Mouse (Mus musculus): Measurements from ENCODE around the gene Ccr6. TPM values are rescaled to one million over a fixed set of nuclear protein-coding genes. Genes with fewer than 3 reads are reported as not detected.
"Not testable (repeated sequence)": the region's sequence is repeated elsewhere in the genome, so short reads cannot be mapped to it uniquely, and the experiment has no call there.

Ccr6 gene
- polyA plus RNA-seq, 1 experiment from 2014 or later: 1.1 TPM

DNA sequence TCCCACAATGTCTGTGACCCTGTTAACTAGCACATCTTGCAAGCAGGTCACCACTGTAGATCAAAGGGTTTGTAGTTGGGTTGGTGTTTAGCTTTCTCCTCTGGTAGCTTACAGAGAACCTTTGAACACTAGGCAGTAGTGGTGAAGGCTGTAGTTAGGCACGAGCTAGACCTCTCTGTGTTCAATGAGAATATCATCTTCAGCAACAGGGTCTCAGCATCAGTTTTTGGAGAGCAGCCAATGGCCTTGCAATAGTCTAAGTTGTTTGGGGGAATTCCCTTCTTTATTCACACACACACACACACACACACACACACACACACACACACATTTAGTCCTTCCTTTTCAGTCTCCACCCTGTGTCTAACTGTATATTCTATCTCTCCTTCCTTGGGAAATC lies 32.4 kb upstream of the Ccr6 start:
- no peak for TF ChIP-seq EP300 (IDR thresholded peaks at IDR 0.05; ENCODE audit: low read depth)
- Histone ChIP-seq H3K27ac (ENCODE audit: low read depth) (no peak overlapping the region), H3K9me3 (ENCODE audit: low read length) (no peaks in the 10 kb centered on the region), H3K27me3 (ENCODE audit: insufficient read depth, low read length) (no peaks in the 10 kb centered on the region), H3K4me3 (ENCODE audit: low read depth, low read length) (no peak overlapping the region), H3K4me1 (ENCODE audit: insufficient read depth) (no peaks in the 10 kb centered on the region), H3K9ac (replicated peaks) (no peak overlapping the region), H3K36me3 (replicated peaks; ENCODE audit: insufficient read depth, low read length) (no peaks in the 10 kb centered on the region), H3K4me2 (ENCODE audit: low read depth, low read length) (no peak overlapping the region)
- WGBS (ENCODE audit: insufficient replicate concordance): 67% methylated on average over 1 of the region's 1 CpGs
- DNase-seq (no peak), ATAC-seq (no peak)

GRCm38 (mm10) chr17:8205221-8205631 lies 30.6 kb upstream of the Ccr6 start:
- H3K36me3 ChIP-seq (replicated peaks; ENCODE audit: insufficient read depth, low read length); H3K4me3 ChIP-seq (ENCODE audit: low read depth, low read length); H3K4me1 ChIP-seq (ENCODE audit: insufficient read depth); H3K27me3 ChIP-seq (ENCODE audit: insufficient read depth, low read length); DNase-seq; H3K9ac ChIP-seq (replicated peaks); H3K4me2 ChIP-seq (ENCODE audit: low read depth, low read length); H3K27ac ChIP-seq (ENCODE audit: low read depth); ATAC-seq; H3K9me3 ChIP-seq (ENCODE audit: low read length): not testable (repeated sequence)
- WGBS (ENCODE audit: insufficient replicate concordance): 65% methylated on average over 1 of the region's 1 CpGs

GRCm38 (mm10) chr17:8206691-8207090 lies 29.2 kb upstream of the Ccr6 start:
- Histone ChIP-seq H3K9ac (replicated peaks) (no peak overlapping the region), H3K27ac (ENCODE audit: low read depth) (no peak overlapping the region), H3K9me3 (ENCODE audit: low read length) (no peaks in the 10 kb centered on the region), H3K36me3 (replicated peaks; ENCODE audit: insufficient read depth, low read length) (no peaks in the 10 kb centered on the region), H3K27me3 (ENCODE audit: insufficient read depth, low read length) (no peaks in the 10 kb centered on the region), H3K4me2 (ENCODE audit: low read depth, low read length) (no peak overlapping the region), H3K4me1 (ENCODE audit: insufficient read depth) (0 out of 2 replicates have a peak, but pooled peaks cover 3% of the 10 kb centered on the region), H3K4me3 (ENCODE audit: low read depth, low read length) (no peak overlapping the region)
- no peak for DNase-seq
- TF ChIP-seq EP300 (IDR thresholded peaks at IDR 0.05; ENCODE audit: low read depth): no peak
- TF ChIP-seq CTCF (IDR thresholded peaks at IDR 0.05; ENCODE audit: low read depth): no peak
- no peak for ATAC-seq
- 59% methylated on average over 5 of the region's 5 CpGs for WGBS (ENCODE audit: insufficient replicate concordance)

DNA sequence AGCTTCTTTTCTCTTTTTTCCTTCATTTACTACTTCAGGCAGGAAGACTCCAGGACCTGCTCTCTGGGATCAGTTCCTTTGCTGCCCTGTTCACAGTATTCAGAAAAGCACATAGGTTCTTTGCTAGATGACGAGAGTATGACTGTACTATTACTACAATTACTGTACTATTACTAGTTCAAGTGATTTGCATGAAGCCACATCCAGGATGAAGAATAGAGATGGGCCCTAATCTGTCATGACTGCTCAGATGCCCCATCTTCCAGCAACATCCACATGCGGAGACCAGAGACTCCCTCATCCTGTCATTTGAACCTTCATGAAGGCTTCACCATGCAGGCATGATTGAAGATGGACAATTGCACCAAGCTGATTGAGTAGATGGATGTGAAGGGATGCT lies 26.1 kb upstream of the Ccr6 start:
- no peak for ATAC-seq
- Histone ChIP-seq H3K27me3 (ENCODE audit: insufficient read depth, low read length) (no peaks in the 10 kb centered on the region), H3K4me3 (ENCODE audit: low read depth, low read length) (no peak overlapping the region), H3K36me3 (replicated peaks; ENCODE audit: insufficient read depth, low read length) (no peaks in the 10 kb centered on the region), H3K9ac (replicated peaks) (no peak overlapping the region), H3K4me2 (ENCODE audit: low read depth, low read length) (no peak overlapping the region), H3K4me1 (ENCODE audit: insufficient read depth) (0 out of 2 replicates have a peak, but pooled peaks cover 3% of the 10 kb centered on the region), H3K9me3 (ENCODE audit: low read length) (no peaks in the 10 kb centered on the region), H3K27ac (ENCODE audit: low read depth) (no peak overlapping the region)
- no peak for DNase-seq
- WGBS (ENCODE audit: insufficient replicate concordance): 87% methylated on average over 2 of the region's 2 CpGs
- TF ChIP-seq CTCF (IDR thresholded peaks at IDR 0.05; ENCODE audit: low read depth) (no peak), EP300 (IDR thresholded peaks at IDR 0.05; ENCODE audit: low read depth) (no peak)

GRCm38 (mm10) chr17:8210170-8210569 lies 25.7 kb upstream of the Ccr6 start:
- H3K4me2 ChIP-seq (ENCODE audit: low read depth, low read length): no peak overlapping the region
- H3K4me1 ChIP-seq (ENCODE audit: insufficient read depth): 0 out of 2 replicates have a peak, but pooled peaks cover 3% of the 10 kb centered on the region
- H3K27ac ChIP-seq (ENCODE audit: low read depth): no peak overlapping the region
- H3K36me3 ChIP-seq (replicated peaks; ENCODE audit: insufficient read depth, low read length): no peaks in the 10 kb centered on the region
- TF ChIP-seq EP300 (IDR thresholded peaks at IDR 0.05; ENCODE audit: low read depth) (no peak), CTCF (IDR thresholded peaks at IDR 0.05; ENCODE audit: low read depth) (no peak)
- no peak for DNase-seq
- no peak for ATAC-seq
- 57% methylated on average over 3 of the region's 3 CpGs for WGBS (ENCODE audit: insufficient replicate concordance)
- no peaks in the 10 kb centered on the region for H3K27me3 ChIP-seq (ENCODE audit: insufficient read depth, low read length)
- no peak overlapping the region for H3K9ac ChIP-seq (replicated peaks)
- H3K9me3 ChIP-seq (ENCODE audit: low read length): no peaks in the 10 kb centered on the region
- no peak overlapping the region for H3K4me3 ChIP-seq (ENCODE audit: low read depth, low read length)

DNA sequence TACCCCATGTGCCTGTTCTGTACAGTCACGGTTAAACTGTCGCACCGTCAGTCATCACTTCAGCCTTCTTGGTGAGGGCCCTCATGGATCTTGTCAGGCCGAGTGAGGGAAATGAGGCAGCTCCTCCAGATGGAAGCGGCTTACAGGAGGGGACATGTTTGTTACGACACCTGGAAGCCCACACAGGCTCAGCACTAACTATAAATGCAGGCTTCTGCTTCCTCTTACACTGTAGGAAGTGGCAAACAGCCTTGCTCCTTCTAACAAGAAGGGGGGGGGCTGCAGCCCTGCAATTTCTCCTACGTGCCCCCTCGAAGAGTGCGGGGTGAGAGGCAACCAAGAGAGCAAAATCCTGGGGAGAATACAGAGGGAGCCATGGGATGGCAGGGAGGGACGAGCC lies 25.2 kb upstream of the Ccr6 start:
- Histone ChIP-seq H3K27me3 (ENCODE audit: insufficient read depth, low read length) (no peaks in the 10 kb centered on the region), H3K9ac (replicated peaks) (no peak overlapping the region), H3K36me3 (replicated peaks; ENCODE audit: insufficient read depth, low read length) (no peaks in the 10 kb centered on the region), H3K4me2 (ENCODE audit: low read depth, low read length) (no peak overlapping the region), H3K4me1 (ENCODE audit: insufficient read depth) (0 out of 2 replicates have a peak, but pooled peaks cover 3% of the 10 kb centered on the region), H3K4me3 (ENCODE audit: low read depth, low read length) (no peak overlapping the region), H3K9me3 (ENCODE audit: low read length) (no peaks in the 10 kb centered on the region), H3K27ac (ENCODE audit: low read depth) (no peak overlapping the region)
- 49% methylated on average over 10 of the region's 10 CpGs for WGBS (ENCODE audit: insufficient replicate concordance)
- no peak for DNase-seq
- TF ChIP-seq CTCF (IDR thresholded peaks at IDR 0.05; ENCODE audit: low read depth) (no peak), EP300 (IDR thresholded peaks at IDR 0.05; ENCODE audit: low read depth) (no peak)
- no peak for ATAC-seq

- 69% methylated on average over 6 of the region's 6 CpGs for WGBS (ENCODE audit: insufficient replicate concordance)
- Histone ChIP-seq H3K27ac (ENCODE audit: low read depth) (no peak overlapping the region), H3K36me3 (replicated peaks; ENCODE audit: insufficient read depth, low read length) (no peaks in the 10 kb centered on the region), H3K4me1 (ENCODE audit: insufficient read depth) (0 out of 2 replicates have a peak, but pooled peaks cover 3% of the 10 kb centered on the region), H3K9ac (replicated peaks) (no peak overlapping the region), H3K4me2 (ENCODE audit: low read depth, low read length) (no peak overlapping the region), H3K4me3 (ENCODE audit: low read depth, low read length) (no peak overlapping the region), H3K9me3 (ENCODE audit: low read length) (no peaks in the 10 kb centered on the region), H3K27me3 (ENCODE audit: insufficient read depth, low read length) (no peaks in the 10 kb centered on the region)
- TF ChIP-seq EP300 (IDR thresholded peaks at IDR 0.05; ENCODE audit: low read depth) (no peak), CTCF (IDR thresholded peaks at IDR 0.05; ENCODE audit: low read depth) (no peak)
- DNase-seq (no peak), ATAC-seq (no peak)
These were observed 24.4 kb upstream of the Ccr6 start for GRCm38 (mm10) chr17:8211399-8211798.
